Mouse (Mus musculus) bone marrow, adult 2 months (tissue): ENCODE measurements around the gene Rpp25l.

Experiments
- CTCF ChIP-seq: fragments of 200-500 bp; IDR thresholded peaks from 2 replicates; pipeline ENCODE4 v1.5.1; 2011; ENCODE audit warnings: low read length, control low read depth; ENCODE audit not compliant: control insufficient read depth, insufficient read depth
- POLR2A ChIP-seq: fragments of 200-500 bp; IDR thresholded peaks from 2 replicates; pipeline ENCODE4 v1.6.1; 2011; ENCODE audit warnings: low read depth, mild to moderate bottlenecking, control low read depth, low read length, borderline replicate concordance; ENCODE audit not compliant: control insufficient read depth

DNA sequence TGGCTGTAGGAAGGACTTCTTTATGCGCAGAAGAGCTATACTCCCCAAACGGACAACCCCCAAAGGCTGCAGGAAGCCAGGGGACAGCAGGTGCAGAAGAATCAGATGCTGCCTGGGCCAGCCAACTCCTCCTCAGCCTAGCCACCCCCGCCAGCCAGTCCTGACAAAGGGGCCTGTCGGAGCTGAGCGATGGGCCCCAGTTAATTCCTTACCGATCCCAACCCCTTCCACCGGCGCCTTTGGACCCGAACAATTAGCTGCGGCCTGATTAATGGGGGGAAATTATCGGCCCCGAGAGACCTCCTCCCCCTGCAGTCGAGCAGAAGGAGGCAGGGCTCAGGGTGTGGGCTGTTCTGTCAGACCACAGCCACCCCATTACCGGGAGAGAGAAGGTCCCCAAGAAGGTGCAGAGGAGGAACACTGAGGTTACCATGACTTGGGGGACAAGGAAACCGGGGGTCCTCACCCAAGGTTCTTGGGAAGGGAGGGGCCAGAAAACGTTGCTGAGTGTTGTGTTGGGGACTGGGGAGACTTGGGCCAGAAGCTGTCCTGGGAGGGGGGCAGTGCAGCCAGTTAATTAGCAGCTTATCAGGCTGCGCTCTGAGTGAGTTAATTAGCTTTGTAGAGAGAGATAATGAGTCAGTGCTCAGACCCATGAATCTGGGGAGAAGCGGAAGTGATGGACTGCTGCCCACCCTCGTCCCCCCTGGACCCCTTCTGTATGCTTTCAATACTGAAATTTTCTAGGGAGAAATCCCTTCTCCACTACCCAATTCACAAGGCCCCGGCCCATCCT is 13.7 kb upstream of the Rpp25l start:
- TF ChIP-seq CTCF = no peak
- no peak for TF ChIP-seq POLR2A
